Mouse (Mus musculus) urinary bladder, postnatal 25 days (tissue): ENCODE data around the gene Poc1a.

Experiments
- DNase-seq: peaks from one replicate; pipeline ENCODE4 v3.0.0; 2022; ENCODE audit warnings: low spot score

The Poc1a gene

DNA sequence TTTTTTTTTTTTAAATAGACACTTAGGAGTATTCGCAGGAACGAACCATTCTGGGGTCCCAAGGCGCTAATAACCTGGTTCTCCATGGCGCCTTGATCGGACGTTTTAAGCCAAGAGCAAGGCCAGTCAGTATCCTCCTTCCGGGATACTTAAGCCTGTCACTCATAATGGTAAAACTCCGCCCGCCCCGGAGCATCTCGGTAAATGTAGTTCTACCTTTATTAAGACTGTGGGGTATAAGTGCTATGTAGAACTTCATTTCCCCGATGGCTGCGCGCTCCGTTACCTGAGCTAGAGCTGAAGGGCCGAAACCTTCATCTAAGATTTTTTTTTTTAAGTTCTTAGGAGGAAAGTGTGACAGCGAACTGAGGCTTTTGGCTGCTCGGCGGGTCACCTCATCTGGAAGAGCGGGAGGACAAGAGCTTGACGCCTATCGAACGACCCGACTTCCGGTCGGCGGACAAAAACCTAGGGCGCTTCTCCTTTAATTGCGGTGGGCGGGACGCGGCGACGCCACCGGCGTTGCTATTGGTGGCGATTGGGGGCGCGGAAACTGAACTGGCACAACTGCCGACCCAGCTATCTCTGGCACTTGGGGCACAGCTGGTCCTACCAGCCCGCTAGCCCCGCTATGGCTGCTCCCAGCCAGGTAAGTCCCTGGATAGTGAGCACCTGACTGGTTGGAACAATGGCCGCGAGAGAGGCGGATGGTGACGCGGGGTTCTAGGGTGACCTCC, at the start of gene Poc1a:
Gene Poc1a (plus strand): TSS at position 254 of the 737 bp plus-strand sequence.
- peak; percentile 90 for DNase-seq

DNA sequence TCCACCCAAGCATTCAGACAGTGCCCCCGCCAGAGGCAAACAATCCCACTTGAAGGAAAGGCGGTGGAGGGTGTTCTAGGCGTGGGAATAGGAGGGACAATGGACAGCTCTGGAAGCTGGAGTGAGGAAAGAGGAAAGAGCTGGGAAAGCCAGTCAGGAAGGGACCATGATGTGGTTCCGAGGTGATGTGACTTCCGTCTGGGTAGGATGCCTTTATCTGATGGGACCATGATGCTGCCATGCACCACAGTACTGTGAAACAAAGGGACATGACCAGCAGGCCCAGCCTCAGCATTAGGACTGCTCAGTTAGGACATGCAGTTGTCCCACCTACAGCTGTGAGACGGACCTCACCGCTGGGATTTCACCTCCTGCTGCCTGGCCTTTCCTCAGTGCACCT, 49.6 kb upstream of the Poc1a start:
- DNase-seq, result no peak

DNA sequence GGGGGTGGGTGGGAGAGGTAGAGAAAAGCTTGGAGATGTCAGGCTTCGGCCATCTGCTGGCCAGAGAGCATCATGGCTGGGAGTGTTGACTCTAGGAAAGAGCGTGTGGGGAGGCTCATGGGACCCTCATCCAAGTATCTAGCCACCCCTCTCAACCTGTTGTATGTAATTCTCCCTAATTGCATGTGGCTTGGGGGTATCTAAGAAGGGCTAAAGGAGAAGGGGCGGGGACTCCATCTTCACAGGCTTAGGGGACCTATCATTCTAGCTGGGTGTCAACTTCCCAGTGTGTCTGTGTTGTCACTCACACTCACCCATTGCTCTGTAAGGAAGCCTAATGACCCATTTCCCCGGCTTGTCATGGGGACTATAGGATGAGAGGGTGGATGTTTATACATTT, 49.0 kb upstream of the Poc1a start:
- DNase-seq, result no peak

DNA sequence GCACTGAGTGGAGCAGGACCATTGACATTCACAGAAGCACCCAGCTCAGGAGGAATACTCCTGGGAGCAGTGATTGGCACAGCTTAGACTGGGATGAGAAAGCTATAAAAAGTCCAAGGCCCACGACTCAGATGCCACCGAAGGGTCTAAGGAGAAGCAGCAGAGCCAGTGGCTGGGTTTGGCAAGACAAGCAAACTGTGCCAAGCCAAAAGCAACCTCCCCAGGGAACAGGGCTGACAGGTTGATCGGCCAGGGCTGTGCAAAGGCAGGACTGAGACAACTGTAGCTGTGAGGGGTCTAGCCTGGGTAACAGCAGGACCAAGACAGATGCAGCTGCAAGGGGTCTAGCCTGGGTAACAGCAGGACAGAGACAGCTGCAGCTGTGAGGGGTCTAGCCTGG, 47.9 kb upstream of the Poc1a start:
- DNase-seq, result no peak

DNA sequence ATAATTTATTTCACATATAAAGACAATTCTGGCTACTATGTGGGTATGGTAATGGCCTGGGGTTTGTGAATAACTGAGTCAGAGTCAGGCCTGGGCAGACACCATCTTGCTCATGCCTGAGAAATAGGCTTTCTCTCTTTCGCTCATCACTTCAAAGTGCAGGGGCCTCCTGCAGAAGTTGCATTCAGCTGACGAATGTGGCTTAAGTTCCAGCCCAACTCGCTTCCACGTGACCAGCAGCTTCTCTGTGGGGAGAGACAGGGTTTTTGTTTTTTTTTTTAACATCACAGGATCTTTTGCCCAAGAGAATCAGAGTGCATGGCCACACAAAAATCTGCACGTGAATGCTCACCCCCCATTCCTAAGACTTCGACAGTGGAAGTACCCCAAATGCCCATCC, 46.9 kb upstream of the Poc1a start:
- DNase-seq, result no peak

DNA sequence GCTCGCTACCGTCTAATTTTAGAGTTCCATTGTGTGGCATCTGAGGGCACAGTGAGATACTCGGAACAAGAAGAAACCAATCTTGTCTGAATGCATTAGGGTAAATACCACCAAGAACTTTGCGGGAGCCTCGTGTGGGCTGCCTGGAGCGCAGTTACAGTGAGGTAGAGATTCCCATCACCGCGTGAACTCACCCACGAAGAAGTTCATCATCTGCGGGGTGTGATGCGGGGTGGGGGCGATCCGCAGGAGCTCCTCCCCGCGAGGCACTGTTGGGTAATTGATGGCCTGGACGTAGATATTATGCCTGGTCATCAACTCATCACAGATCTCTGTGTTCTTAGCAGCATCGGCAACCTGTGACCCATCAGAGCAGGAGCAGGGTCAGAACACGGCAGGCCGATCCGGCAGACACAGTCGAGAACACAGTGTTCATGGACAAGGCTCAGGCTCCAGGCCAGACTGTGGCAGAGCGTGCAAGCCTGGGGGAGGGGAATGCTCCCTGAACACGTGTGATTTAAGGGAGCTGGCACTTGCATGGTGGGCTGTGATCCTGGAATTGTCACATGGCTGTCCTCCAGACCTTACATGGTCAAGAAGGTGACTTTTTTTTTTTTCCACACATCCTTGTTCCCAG, 45.5 kb upstream of the Poc1a start:
- no peak for DNase-seq

DNA sequence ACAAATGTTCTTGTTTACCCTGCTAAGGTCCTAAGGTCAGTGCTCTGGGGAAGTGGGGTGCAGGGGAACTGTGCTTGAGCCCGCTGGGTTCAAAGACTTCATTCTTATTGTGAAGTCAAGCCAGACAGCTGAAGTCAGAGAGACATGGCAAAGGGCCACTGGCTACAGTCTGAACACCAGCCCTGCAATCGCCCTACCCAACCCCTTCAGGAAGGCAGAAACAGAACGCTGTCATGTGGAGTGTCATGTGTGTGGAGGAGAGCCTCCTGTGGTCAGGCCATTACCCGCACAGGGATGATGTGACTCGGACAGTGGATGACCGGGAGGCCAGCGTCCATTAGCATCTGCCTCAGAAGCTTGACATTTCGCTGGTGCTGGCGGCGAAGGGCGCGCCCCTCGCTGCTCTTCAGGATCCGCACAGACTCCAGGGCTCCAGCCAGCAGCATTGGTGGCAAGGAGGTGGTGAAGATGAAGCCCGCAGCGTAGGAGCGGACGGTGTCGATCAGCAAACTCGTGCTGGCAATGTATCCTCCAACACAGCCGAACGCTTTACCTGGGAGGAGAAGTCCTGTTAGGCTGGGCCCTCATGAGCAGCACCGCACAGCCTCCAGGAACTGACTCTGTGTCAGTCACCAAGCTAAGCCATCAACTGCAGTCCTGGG, 44.6 kb upstream of the Poc1a start:
- DNase-seq, result no peak

DNA sequence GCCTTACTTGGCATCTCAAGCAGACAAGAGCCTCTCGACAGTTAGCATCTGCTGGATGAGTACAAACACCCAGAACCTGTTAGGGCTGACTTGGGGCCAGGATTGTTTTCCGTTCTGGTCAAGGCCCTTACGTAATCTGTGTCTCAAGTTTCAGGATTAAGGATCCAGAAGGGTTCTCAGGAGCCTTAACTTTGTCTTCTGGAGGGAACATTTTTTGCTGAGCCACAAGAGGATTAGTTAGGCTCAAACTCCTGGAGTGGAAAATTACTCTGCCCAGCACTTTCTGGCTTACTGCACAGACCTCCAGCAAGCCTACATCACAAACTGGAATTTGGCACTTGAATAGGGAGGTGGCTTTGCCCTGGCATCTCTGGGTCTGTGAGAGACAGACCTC, 44.0 kb upstream of the Poc1a start:
- DNase-seq, result no peak

DNA sequence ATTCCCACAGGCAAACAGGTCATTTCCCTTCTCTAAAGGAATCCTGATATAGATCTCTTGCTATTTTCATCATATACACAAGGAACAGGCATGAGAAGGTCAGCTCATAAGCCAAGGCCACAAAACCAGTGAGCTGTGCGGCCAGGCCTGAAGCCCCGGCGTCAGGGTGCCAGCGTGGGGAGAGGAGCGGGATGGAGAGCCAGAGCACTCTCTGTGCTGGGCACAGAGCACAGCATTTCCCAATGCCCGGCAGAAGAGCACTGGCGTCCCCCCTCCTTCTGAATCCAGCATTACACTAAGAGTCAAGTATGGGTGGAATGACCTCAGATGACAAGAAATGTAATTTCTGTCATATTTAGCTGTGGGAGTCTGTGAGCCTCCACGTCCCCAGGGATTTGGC, 43.5 kb upstream of the Poc1a start:
- DNase-seq, result no peak

DNA sequence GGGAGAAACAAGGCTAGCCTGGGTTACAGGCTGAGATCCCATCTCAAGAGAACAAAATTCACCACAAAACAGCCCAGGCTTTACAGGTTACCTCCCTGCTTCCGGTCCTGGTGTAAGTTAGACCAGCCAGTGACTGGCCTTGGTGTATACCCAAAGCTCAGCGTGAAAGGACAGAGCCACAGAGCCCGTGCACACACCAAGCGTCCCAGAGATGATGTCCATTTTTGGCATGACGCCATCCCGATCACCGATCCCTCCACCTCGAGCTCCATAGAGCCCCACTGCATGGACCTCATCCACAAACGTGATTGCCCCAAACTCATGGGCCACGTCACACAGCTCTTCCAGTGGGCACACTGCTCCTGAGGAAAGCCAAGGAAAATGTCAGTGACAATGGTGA, 43.0 kb upstream of the Poc1a start:
- DNase-seq, result no peak

DNA sequence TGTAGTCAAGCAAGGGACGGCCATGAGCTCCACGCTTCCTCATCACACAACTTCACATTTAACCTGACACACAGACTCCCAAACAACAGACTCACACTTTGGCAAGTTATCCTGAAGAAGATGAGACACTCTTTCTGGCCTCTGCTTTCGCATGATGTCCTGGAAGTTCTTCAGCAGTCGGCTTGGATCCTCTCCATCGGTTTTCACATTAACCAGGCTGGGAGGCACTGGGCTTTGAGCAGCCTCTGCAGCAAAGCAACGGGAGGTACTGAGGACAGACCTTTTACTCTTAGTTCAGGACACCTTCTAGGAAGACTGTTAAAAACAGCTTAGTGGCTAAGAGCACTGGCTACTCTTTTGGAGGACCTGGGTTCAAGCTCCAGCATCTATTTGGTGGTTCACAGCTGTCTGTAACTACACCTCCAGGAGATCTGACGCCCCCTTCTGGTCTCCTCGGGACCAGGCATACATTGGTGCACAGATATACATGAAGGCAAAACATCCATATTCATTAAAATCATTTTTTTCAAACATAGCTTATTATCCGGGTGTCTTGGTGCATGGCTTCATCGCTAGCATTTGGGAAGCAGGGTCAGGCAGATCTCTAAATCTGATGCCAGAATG, 39.2 kb upstream of the Poc1a start:
- DNase-seq, result no peak

DNA sequence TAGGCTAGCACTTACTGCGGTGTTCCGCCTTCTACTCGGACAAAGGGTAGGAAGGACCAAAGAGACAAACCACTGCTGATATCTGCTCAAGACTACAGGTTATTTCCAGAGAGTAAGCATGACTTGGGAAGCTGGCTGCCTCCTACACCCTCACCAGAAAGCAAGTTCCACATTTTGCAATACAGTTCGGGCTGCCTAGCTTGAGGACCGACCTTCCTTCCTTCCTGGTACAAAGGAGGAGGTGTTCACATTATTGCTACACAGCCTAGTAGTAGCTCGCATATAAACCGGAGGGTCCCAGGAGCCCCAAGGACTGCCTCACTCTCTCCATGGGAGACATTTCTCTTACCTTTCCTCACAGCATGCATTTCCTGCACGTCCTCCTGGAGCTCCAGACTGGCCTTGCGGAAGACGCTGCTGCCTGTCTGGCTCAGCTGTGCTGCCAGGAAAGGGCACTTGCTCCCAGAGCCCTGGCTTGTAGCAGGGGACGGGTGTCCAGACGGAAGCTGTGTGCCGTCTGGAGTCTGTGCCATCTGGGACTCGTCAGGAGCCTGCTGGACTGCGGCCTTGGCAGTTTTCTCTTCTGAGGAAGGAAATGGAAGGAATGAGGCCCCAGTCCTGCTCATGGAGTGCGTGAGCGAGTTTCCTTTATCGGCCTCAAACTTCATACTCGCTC, 37.9 kb upstream of the Poc1a start:
- no peak for DNase-seq

DNA sequence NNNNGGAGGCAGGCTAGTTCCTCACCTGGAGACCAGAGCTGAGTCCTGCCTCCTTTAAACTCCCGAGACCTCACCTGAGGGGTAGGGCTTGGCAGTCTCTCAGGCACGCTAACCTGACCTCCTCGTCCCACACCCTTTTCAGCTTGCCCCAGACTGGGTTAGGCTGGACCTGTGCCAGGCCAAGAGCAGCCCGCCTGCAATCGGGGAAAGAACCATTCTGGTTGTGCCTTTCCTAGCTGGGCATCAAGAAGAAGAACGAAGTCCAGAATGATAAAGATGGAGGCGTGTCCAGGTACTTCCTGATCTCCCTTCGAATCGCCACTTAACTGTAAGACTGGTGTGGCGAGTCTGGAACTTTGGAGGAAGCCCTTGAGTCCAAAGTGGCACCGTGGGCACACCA, 31.3 kb upstream of the Poc1a start:
- no peak for DNase-seq

DNA sequence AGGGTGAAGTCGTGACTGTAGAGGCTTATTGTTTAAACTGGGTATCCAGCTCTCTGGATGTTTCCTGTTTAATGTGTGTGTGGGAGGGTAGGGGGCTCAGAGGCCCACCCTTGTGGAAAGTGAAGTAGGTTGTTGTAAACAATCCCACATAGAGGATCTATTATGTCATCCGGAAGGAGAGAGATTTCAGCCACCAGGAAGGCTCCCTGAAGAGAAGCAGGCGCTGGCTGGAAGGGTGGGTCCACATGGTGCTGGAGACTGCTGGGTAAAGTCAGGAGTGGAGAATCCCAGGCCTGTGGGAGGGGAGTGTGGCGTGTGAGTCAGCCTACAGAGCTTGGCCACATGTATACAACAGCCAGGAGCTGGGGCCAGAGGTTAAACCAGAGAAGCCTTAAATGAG, 30.6 kb upstream of the Poc1a start:
- DNase-seq, result no peak

DNA sequence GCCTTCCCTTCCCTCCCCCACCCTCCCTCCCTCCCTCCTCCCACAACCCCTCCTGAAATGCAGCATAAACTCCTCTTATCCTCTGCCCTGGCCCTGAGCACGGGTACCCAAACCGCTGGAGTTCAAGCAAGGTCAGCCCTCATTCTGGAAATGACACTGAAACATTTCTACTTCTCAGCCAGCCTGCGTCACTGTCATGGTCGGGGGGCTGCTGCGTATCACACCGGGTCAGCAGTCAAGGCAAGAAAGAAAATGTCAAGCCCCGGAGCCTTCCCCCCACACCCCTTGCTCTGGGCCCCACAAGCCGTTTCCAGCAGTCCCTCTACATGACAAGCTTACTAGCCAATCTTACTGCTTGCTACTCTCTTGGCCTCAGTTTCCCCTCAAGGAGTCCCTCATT, 29.8 kb upstream of the Poc1a start:
- DNase-seq, result no peak

DNA sequence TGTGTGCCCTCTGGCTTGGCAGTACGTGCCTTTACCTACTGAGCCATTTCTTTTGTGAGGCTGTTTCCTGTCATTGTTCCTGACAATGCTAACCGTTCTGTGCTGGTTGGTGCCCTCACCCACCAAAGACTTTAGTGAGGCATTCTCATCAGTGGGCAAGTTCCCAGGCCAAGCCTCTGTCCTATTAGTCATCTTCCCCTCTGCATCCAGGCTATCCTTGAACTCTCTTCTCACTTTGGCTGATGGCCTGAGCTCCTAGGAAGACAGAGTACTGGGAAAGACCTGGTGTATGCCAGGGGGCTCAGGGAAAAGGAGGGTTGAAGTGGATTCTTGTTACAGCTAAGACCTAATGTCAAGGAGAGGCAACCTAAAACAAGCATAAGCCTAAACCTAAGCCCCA, 26.9 kb upstream of the Poc1a start:
- no peak for DNase-seq

DNA sequence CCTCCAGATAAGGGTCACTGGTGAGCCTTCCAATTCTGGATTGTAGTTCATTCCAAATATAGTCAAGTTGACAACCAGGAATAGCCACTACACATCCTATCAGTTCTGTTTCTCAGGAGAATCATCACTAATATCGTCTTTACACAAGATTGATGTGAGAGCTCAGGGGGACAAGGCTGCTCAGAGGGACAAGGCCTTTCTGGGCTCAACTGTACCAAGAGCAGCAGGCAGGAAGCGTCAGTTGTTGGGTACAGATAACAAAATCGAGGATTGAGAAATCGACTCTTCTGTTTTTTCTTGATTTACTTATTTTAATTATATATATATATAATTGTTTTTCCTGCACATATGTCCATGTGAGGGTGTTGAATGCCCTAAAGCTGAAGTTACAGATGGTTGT, 22.4 kb upstream of the Poc1a start:
- no peak for DNase-seq

DNA sequence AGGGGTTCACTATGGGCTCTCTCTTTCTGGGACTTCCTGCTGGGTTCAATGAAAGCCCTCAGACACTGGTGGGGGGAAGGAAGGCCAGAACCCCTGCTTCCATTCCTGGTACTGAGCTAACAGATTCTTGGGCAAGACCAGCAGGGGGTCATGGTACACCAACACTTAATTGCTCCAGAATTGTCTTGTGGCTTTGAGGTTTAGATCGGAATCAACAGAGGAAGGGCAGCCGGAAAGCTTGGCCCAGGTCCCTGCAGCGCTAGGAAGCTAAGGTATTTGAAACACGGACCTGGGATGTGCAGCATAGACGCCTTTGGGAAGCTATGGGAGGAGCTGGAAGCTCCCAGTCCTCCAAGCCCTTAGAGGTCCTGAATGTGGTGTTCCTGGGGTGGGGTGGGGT, 21.9 kb upstream of the Poc1a start:
- no peak for DNase-seq

DNA sequence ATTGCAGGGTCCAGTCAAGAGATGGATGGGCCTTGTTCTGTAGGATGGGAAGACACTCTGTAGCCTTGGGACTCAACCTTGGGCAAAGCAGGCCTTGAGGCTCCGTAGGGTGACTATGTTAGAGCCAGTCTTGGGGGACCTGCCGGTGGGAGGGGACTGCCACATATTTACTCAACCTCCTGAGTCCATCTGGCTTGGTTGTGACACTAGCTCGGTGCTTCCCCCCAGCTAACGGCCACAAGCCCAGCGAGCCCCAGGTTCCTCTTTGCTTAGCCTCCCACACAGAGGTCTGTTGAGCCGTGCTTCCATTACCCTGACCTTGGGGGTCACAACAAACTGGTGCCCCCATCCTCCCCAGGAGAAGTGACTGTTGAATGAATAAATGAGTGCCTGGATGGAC, 19.8 kb upstream of the Poc1a start:
- no peak for DNase-seq

DNA sequence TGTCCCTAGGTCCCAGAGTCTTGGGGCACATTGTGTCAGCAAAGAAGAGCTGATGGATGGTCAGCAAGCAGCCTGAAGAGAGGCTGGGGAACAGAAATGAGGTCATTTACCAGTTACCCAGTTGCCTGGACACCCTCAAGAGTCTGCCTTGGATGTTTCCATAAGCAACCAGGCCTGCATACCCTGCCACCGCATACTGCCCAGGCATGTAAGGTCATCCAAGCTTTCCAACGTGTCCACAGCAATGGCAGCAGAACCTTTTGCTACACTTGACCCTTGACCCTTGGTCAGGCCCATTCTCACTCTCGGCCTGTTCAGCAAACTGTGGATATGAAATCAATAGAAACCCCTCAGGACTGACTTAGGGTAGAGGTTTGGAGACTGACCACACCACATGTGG, 19.4 kb upstream of the Poc1a start:
- DNase-seq, result no peak

DNA sequence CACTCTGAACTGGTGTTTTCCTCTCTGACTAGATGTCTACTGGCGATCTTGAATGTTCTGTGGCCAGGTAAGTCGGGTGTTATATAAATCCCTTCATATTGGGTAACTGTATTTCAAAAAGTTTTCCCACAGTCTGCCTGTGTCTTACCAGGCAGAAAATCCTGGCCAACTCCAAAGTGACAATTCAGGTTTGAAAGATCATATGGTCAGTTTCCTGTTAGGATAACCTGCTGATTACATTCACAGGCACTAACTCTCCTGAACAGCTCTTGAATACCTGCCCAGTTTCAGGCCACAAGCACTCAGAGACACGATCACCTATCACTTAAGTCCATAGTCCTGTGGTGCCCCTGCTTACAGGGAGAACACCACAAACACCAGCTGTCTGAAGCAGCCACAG, 18.8 kb upstream of the Poc1a start:
- DNase-seq, result no peak

DNA sequence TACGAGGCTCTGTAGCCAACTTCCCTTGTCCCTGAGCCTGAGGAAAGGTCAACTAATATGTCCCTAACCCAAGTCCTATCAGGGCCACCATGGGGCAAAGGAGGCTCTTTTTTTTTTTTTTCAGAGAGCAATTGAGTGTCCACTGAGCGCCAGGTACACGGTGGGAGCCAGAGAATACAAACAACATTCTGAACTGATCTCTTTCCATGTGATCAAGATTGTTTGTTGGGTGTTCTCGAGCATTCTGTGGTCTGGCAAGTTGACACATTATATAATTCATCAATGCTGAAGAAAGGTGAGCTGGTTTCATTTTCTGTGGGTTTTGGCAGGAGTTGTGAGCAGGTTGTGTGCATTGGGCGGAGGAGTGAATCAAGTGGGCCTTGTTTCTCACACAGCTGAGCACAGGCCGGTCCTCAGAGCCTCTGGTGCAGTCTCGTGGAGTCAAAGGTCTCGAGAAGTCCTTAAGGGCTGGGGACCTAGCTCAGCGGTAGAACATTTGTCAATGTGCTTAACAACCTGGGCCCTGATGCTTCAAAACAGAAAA, 17.4 kb upstream of the Poc1a start:
- DNase-seq, result no peak
